Mouse (Mus musculus) CH12.LX (cell line): ENCODE data around the gene Smim10l2a. TPM values are rescaled to one million over a fixed set of nuclear protein-coding genes. Genes with fewer than 3 reads are reported as not detected.
A peak's percentile ranks its signal among the peaks of the same experiment; 100 is the strongest.
"Not testable (repeated sequence)": the region's sequence is repeated elsewhere in the genome, so short reads cannot be mapped to it uniquely, and the experiment has no call there.

Experiments
- DNase-seq: peaks from one replicate; pipeline ENCODE4 v3.0.0-alpha.2; 2013; ENCODE audit errors: extremely low read depth
- H3K27ac ChIP-seq: 2 replicates; pipeline ENCODE4 v1.5.1; 2012; ENCODE audit warnings: low read depth, mild to moderate bottlenecking, control low read depth, moderate library complexity; ENCODE audit not compliant: insufficient read depth
- H3K27me3 ChIP-seq: replicated peaks from 2 replicates; pipeline ENCODE3; 2012; ENCODE audit warnings: inconsistent platforms
- H3K36me3 ChIP-seq, 2 experiments: replicated peaks in 1 of 2; 2 replicates each; pipeline versions ENCODE3 to v1.6.1; 2012; ENCODE audit warnings: inconsistent platforms in 1 of 2, low read length in 1 of 2, mild to moderate bottlenecking in 1 of 2, mixed read lengths in 1 of 2, moderate library complexity in 1 of 2; ENCODE audit not compliant: control insufficient read depth in 1 of 2, insufficient read depth in 1 of 2
- H3K4me1 ChIP-seq, 2 experiments: 2 replicates each; pipeline ENCODE4 v1.6.1; 2012; ENCODE audit warnings: inconsistent platforms in 1 of 2, moderate library complexity in 1 of 2; ENCODE audit not compliant: insufficient read depth in 2 of 2, control insufficient read depth in 1 of 2
- H3K4me2 ChIP-seq: 2 replicates; pipeline ENCODE4 v1.6.1; 2012; ENCODE audit warnings: low read depth, mild to moderate bottlenecking, control low read depth; ENCODE audit not compliant: poor library complexity, insufficient read depth, severe bottlenecking
- H3K4me3 ChIP-seq, 3 experiments: fragments of 150-350 bp in 1 of 3; sonication (generic) in 1 of 3; replicated peaks in 1 of 3; 2 replicates each; pipeline versions ENCODE3 to v1.5.1; 2011 to 2012; ENCODE audit warnings: low read depth in 2 of 3, low read length in 2 of 3, mild to moderate bottlenecking in 2 of 3, moderate library complexity in 2 of 3, control low read depth in 1 of 3, improper control_type of control experiment in 1 of 3, inconsistent platforms in 1 of 3, mixed read lengths in 1 of 3; ENCODE audit not compliant: poor library complexity in 1 of 3
- H3K79me2 ChIP-seq: replicated peaks from 2 replicates; pipeline ENCODE4 v1.6.1; 2012; ENCODE audit warnings: mild to moderate bottlenecking, moderate library complexity; ENCODE audit not compliant: control insufficient read depth, poor library complexity, insufficient read depth, severe bottlenecking; ENCODE audit errors: extremely low read depth
- H3K9ac ChIP-seq: 2 replicates; pipeline ENCODE4 v1.6.1; 2012; ENCODE audit warnings: low read depth, mild to moderate bottlenecking, control low read depth, moderate library complexity; ENCODE audit not compliant: insufficient read depth
- H3K9me3 ChIP-seq: replicated peaks from 2 replicates; pipeline ENCODE3; 2012; ENCODE audit warnings: low read length, inconsistent platforms, mixed read lengths
- BHLHE40 ChIP-seq: IDR thresholded peaks from 2 replicates; pipeline ENCODE4 v1.6.1; 2011; ENCODE audit warnings: mild to moderate bottlenecking, low read depth, low read length, improper control_type of control experiment
- CHD1 ChIP-seq: IDR thresholded peaks from 2 replicates; pipeline ENCODE4 v1.6.1; 2012; ENCODE audit warnings: low read depth, low read length, improper control_type of control experiment, inconsistent platforms
- CHD2 ChIP-seq: IDR thresholded peaks from 2 replicates; pipeline ENCODE4 v1.6.1; 2011; ENCODE audit warnings: low read length, improper control_type of control experiment
- CTCF ChIP-seq, 2 experiments: IDR thresholded peaks in 1 of 2; conservative IDR thresholded peaks in 1 of 2; 2 replicates each; pipeline ENCODE4 v1.5.1; 2011 to 2012; ENCODE audit warnings: low read depth in 2 of 2, low read length in 2 of 2, improper control_type of control experiment in 1 of 2, inconsistent platforms in 1 of 2, mild to moderate bottlenecking in 1 of 2, moderate library complexity in 1 of 2
- ELF1 ChIP-seq: IDR thresholded peaks from 2 replicates; pipeline ENCODE4 v1.6.1; 2014; ENCODE audit warnings: low read depth, mild to moderate bottlenecking, inconsistent platforms, low read length, improper control_type of control experiment
- ETS1 ChIP-seq: conservative IDR thresholded peaks from 2 replicates; pipeline ENCODE4 v1.6.1; 2012; ENCODE audit warnings: low read depth, mild to moderate bottlenecking, inconsistent platforms, low read length, improper control_type of control experiment, moderate library complexity
- JUN ChIP-seq: IDR thresholded peaks from 2 replicates; pipeline ENCODE4 v1.6.1; 2011; ENCODE audit warnings: low read depth, mild to moderate bottlenecking, low read length, improper control_type of control experiment, moderate library complexity; ENCODE audit not compliant: insufficient read depth
- MAFK ChIP-seq: IDR thresholded peaks from 2 replicates; pipeline ENCODE4 v1.6.1; 2011; ENCODE audit warnings: low read length, improper control_type of control experiment; ENCODE audit not compliant: insufficient replicate concordance
- MEF2A ChIP-seq: IDR thresholded peaks from 2 replicates; pipeline ENCODE4 v1.6.1; 2014; ENCODE audit warnings: low read depth, mild to moderate bottlenecking, inconsistent platforms, low read length, improper control_type of control experiment, borderline replicate concordance
- MXI1 ChIP-seq: IDR thresholded peaks from 2 replicates; pipeline ENCODE4 v1.6.1; 2011; ENCODE audit warnings: mild to moderate bottlenecking, low read depth, low read length, improper control_type of control experiment
- MYC ChIP-seq: IDR thresholded peaks from 2 replicates; pipeline ENCODE4 v1.6.1; 2011; ENCODE audit warnings: low read depth, mild to moderate bottlenecking, improper control_type of control experiment, low read length
- NELFE ChIP-seq: IDR thresholded peaks from 2 replicates; pipeline ENCODE4 v1.6.1; 2011; ENCODE audit warnings: low read depth, low read length, improper control_type of control experiment
- NRF1 ChIP-seq: IDR thresholded peaks from 2 replicates; pipeline ENCODE4 v1.6.1; 2014; ENCODE audit warnings: low read depth, mild to moderate bottlenecking, inconsistent platforms, low read length, improper control_type of control experiment, moderate library complexity
- PAX5 ChIP-seq: IDR thresholded peaks from 2 replicates; pipeline ENCODE4 v1.6.1; 2012; ENCODE audit warnings: low read length, inconsistent platforms, mixed read lengths
- RAD21 ChIP-seq: IDR thresholded peaks from 2 replicates; pipeline ENCODE4 v1.6.1; 2011; ENCODE audit warnings: low read depth, mild to moderate bottlenecking, low read length, improper control_type of control experiment, moderate library complexity
- RCOR1 ChIP-seq: conservative IDR thresholded peaks from 2 replicates; pipeline ENCODE4 v1.6.1; 2012; ENCODE audit warnings: low read depth, mild to moderate bottlenecking, inconsistent platforms, low read length, improper control_type of control experiment
- SIN3A ChIP-seq: IDR thresholded peaks from 2 replicates; pipeline ENCODE4 v1.6.1; 2012; ENCODE audit warnings: low read length, improper control_type of control experiment, inconsistent platforms
- SMC3 ChIP-seq: IDR thresholded peaks from 2 replicates; pipeline ENCODE4 v1.6.1; 2011; ENCODE audit warnings: low read depth, low read length, improper control_type of control experiment
- TBP ChIP-seq: conservative IDR thresholded peaks from 2 replicates; pipeline ENCODE4 v1.6.1; 2011; ENCODE audit warnings: low read depth, low read length, improper control_type of control experiment
- USF1 ChIP-seq: IDR thresholded peaks from 2 replicates; pipeline ENCODE4 v1.6.1; 2014; ENCODE audit warnings: low read depth, mild to moderate bottlenecking, inconsistent platforms, low read length, improper control_type of control experiment
- dilution Hi-C: fragments of 300-500 bp; cut with MboI; formaldehyde crosslinking; loops from 2 replicates; pipeline ENCODE4 v1.14.3; 2020; ENCODE audit warnings: low sequenced_read_pairs; ENCODE audit not compliant: extremely low pct_unique_long_range_greater_than_20kb, extremely low pct_ligation_motif_present
- in situ Hi-C: fragments of 300-500 bp; cut with MboI; formaldehyde crosslinking; loops from 3 replicates; pipeline ENCODE4 v1.14.3; 2019; ENCODE audit warnings: low sequenced_read_pairs, low pct_ligation_motif_present, low pct_unique_long_range_greater_than_20kb, mixed read lengths
- polyA plus RNA-seq: library from polyadenylated mRNA; unstranded; fragments of >175 nt; gene quantifications from 2 replicates; pipeline ENCODE4 v1.2.1, GENCODE M21; 2012; ENCODE audit warnings: low read depth; ENCODE audit not compliant: insufficient read length
- total RNA-seq, 2 experiments: library from RNA; depleted of rRNA; stranded (reverse); fragments of 300-350 nt in 1 of 2; fragments of >200 nt in 1 of 2; gene quantifications; 2 replicates each; pipeline ENCODE4 v1.2.3; 2012 to 2014

The Smim10l2a gene
- total RNA-seq (2012; rRNA removed) (0.76 TPM in 2 replicates), total RNA-seq (2014; rRNA removed) (1.7 and 2.8 TPM in 2 replicates), polyA plus RNA-seq (0.97 and 1.1 TPM in 2 replicates)

DNA sequence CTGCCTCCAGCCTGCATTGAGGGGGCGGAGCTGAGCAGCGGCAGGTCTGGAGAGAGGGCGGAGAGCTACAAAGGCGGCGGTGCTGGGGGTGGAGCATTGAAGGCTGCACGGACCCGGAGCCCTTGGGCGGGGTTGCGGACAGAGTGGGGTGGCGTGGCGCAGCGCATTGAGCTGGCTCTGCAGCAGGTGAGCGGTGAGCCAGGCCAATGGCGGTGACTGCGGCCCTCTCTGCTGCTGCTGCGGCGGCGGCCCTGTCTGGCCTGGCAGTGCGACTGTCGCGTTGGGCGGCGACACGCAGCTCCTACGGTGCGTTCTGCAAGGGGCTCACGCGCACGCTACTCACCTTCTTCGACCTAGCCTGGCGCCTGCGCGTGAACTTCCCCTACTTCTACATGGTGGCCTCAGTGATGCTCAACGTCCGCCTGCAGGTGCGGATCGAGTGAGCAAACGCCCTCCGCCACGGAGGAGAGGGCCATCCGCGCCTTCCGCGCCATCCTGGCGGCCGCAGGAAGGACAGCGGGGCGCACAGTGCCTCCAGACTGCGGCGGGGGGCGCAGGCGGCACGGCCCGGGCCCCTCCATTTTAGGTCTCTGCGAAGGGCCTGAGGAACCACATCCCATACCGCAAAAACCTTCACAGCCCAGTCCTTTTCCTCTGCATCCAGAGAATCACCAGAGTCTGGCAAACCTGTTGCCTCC lies at the start of gene Smim10l2a:
Gene Smim10l2a (plus strand): TSS at position 156 of the 698 bp plus-strand sequence.
- dilution Hi-C loops, H3K36me3 ChIP-seq, H3K9me3 ChIP-seq, in situ Hi-C loops, H3K79me2 ChIP-seq, H3K9ac ChIP-seq, H3K4me1 ChIP-seq, H3K27ac ChIP-seq, H3K27me3 ChIP-seq: not testable (repeated sequence)
- H3K4me3 ChIP-seq = peak within 1 kb of the TSS in 2 of 3 experiments; percentile 52 to 61
- H3K4me2 ChIP-seq = peak within 1 kb of the TSS; percentile 29
- DNase-seq = peak; percentile 47

DNA sequence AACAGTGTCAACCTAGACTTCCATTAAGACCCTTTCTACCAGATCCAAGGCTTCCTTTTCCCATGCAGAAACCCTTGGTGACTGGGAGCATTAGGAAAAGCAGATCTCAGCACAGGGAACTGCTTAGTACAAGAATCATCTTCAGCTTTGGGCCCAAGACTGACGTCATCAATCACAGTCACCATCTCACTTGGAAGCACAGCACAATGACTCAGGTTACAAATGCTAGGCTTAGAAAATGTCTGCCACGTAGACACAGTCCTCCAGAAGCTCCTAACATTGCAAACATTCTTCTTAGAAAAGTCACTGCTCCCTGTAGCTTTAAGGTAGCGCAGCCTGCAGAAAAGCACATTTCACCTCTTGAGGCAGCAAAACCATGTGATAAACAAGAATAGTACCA lies 42.3 kb upstream of the Smim10l2a start:
- no peak overlapping the region for H3K27ac ChIP-seq
- no peak overlapping the region for H3K4me2 ChIP-seq
- H3K36me3 ChIP-seq = no peaks in the 10 kb centered on the region
- H3K9ac ChIP-seq = no peak overlapping the region
- H3K79me2 ChIP-seq = no peaks in the 10 kb centered on the region
- H3K4me1 ChIP-seq = no peaks in the 10 kb centered on the region
- TF ChIP-seq ELF1 = no peak
- no peak for TF ChIP-seq ETS1
- no peak for TF ChIP-seq MAFK
- TF ChIP-seq PAX5 = no peak
- TF ChIP-seq RCOR1 = no peak
- TF ChIP-seq USF1 = no peak
- TF ChIP-seq BHLHE40 = no peak
- TF ChIP-seq NRF1 = no peak
- no peak for TF ChIP-seq MXI1
- dilution Hi-C loops = no loop called here
- H3K4me3 ChIP-seq = no peak overlapping the region
- in situ Hi-C loops = no loop called here
- H3K27me3 ChIP-seq = no peaks in the 10 kb centered on the region
- H3K9me3 ChIP-seq = no peaks in the 10 kb centered on the region
- DNase-seq = no peak

DNA sequence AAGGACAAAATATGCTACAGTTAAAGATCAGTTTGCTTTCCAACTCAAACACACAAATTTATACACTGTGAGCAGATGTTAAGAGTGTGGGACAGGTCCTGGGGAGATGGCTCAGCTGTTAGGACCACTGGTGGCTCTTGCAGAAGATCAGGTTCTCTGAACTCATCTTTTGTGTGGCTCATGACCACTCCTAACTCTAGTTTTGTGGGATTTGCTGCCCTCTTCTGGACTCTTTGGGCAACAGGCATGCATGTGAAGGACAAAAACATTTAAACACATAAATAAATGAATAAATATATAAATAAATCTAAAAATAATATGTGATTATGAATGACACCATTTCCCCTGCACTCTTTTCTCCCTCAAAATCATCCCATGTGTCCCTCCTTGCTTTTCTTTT lies 34.1 kb upstream of the Smim10l2a start:
- dilution Hi-C loops (no loop called here), in situ Hi-C loops (no loop called here)
- H3K9me3 ChIP-seq = no peaks in the 10 kb centered on the region
- no peaks in the 10 kb centered on the region for H3K79me2 ChIP-seq
- no peak overlapping the region for H3K9ac ChIP-seq
- peak; percentile 55 for DNase-seq
- no peak overlapping the region for H3K4me3 ChIP-seq
- no peaks in the 10 kb centered on the region for H3K27me3 ChIP-seq
- no peaks in the 10 kb centered on the region for H3K4me1 ChIP-seq
- TF ChIP-seq MEF2A (no peak), TBP (no peak), CHD2 (no peak), CHD1 (no peak), RAD21 (peak; percentile 55), JUN (no peak), MYC (no peak), PAX5 (no peak), CTCF (conservative IDR thresholded peaks at IDR 0.05 in 1 of 2, IDR thresholded peaks at IDR 0.05 in 1 of 2; ENCODE audit: low read depth in 2 of 2, low read length in 2 of 2) (peak in 1 of 2 experiments; percentile 62; a peak in 2 of 4 replicates), SIN3A (no peak), NELFE (no peak), SMC3 (peak; percentile 43; the same call in 1 of the 2 replicates), BHLHE40 (no peak)
- H3K27ac ChIP-seq = no peak overlapping the region
- no peaks in the 10 kb centered on the region for H3K36me3 ChIP-seq
- no peak overlapping the region for H3K4me2 ChIP-seq
